Mouse (Mus musculus) 3T3-L1 (cell line): ENCODE data around the gene Slc44a5.
"Not testable (repeated sequence)": the region's sequence is repeated elsewhere in the genome, so short reads cannot be mapped to it uniquely, and the experiment has no call there.

Experiments
- DNase-seq: peaks from one replicate; pipeline ENCODE4 v3.0.0-alpha.2; 2015; ENCODE audit warnings: low read depth, low spot score

Slc44a5 gene

GRCm38 (mm10) chr3:154215779-154216178 lies 242.5 kb downstream of the Slc44a5 start:
- no peak for DNase-seq

DNA sequence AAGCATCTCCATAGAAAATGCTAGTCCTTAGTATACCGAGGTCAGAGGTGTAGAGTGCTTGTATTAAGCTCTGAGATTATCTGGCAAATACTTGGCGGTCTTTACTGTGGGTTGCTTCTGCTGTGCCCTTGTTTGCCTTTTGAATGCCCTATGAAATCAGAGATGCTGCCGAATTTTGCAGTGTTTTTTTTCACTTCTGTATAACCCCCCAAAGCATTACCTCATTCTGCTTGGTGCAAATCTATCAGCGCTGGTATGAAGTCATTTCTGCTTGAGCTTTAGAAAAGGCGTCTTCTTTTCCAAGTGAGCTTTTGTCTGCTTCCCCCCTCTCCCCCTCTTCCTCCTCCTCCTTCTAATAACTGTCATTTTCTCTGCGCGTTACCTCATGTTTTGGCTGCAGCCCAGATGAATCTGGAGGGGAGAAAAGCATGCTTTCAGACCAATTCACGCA lies 248.9 kb downstream of the Slc44a5 start:
- no peak for DNase-seq

DNA sequence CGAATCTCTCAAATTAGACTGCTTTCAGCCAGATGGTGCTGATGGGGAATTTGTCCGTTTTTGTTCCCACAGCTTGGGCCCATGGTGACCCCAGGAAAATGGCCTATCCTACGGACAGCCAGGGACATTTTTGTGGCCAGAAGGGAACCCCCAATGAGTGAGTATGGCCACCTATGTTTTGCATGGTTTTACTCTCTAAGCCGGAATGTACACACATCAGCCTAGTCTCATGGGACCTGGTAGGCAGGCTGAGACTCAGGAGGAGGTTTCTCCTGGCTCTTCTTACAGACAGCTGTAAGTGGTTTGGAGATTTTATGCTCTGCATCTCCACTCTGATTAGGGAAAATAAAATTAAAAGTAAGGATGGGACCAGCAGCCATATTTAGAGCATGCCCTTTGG lies 249.5 kb downstream of the Slc44a5 start:
- DNase-seq: no peak

- DNase-seq: peak; percentile 71
These were observed 253.0 kb downstream of the Slc44a5 start for GRCm38 (mm10) chr3:154226100-154226752.

GRCm38 (mm10) chr3:154244932-154245331 lies 271.7 kb downstream of the Slc44a5 start:
- no peak for DNase-seq

GRCm38 (mm10) chr3:154251486-154251885 lies 278.2 kb downstream of the Slc44a5 start:
- no peak for DNase-seq

DNA sequence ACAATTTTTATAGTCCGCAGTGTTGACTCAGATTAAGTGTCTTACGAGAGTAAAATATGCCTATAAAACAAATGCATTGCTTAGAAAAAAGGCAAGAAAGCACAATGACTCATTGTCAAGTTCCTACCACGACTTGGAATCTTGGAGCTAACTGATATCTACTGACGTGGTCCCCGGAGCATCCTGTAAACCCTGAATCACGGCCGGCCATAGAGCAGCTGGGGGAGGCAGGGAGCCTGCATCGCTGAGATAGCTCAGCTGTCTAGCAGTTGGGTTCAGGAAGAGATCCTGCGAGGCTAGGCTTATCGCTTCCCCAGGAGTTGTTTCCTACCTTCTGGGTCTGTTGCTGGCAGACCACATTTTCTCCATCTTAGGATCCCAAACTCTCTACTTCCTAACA lies 279.0 kb downstream of the Slc44a5 start:
- DNase-seq: peak; percentile 48

- not testable (repeated sequence) for DNase-seq
These were observed 281.0 kb downstream of the Slc44a5 start for GRCm38 (mm10) chr3:154254187-154254586.

DNA sequence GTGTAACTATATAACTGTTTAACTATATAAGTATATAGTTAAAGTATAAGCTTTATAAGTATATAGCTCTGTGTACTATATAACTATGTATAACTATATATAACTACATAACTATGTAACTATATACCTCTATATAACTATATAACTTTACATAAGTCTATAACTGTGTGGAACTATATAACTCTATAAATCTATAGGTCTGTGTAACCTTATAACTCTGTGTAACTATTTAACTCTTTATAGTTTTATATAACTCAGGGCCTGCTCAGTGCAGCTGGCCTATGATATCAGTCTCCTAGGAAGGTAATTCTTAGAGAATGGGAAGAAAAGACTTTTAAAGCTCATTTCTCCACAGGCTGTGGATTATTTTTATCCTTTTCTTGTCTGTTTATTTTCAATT lies 284.1 kb downstream of the Slc44a5 start:
- DNase-seq: no peak

GRCm38 (mm10) chr3:154268313-154268712 lies 295.1 kb downstream of the Slc44a5 start:
- no peak for DNase-seq

DNA sequence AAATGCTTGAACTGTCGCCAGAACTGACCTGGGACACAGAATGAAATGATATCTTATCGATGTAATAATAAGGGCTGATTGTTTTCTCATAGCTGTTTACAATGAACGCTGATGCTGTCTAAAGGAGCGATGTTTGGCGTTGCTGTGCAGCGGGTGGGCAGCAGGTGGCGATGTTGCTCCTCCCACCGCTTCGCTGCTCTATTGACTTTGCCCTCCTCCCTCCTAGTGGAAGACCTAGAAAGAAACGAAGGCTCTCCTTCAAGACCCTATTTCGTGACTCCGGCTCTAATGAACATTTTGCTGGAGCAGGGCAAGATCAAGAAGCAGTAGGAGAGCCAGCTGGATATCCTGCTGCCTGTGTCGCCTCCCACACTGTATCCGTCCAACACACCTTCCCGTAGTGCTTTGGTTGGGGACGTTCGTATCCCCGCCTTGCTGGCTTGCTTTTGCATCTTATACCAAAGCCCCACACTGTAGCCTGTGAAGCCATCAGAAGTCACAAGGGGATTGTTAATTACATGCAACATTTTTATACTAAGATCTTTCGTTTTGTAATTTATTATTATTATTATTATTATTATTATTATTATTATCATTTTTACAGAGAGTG lies 296.6 kb downstream of the Slc44a5 start:
- DNase-seq: peak; percentile 72

GRCm38 (mm10) chr3:154274681-154275080 lies 301.4 kb downstream of the Slc44a5 start:
- DNase-seq: no peak

- no peak for DNase-seq
These were observed 311.0 kb downstream of the Slc44a5 start for GRCm38 (mm10) chr3:154284260-154284659.

DNA sequence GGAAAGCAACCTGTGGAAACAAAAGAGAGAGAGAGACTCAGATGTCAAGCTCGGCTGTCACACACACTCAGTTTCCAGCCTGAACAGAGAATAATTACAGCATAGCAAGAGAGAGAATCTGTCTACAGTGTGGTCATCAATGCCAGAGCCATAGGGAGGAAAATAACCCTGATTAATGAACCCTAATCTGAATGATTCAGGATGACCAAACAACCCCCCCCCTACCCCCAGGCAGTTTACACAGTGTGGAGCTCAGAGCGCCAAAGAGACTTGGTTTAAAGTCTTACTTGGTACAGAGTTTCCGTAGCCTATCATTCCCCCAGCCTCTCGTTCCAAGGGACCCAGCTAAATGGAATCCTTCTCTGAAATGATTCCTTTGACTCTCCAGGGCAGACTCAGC lies 312.1 kb downstream of the Slc44a5 start:
- DNase-seq: no peak

GRCm38 (mm10) chr3:154287217-154287616 lies 314.0 kb downstream of the Slc44a5 start:
- no peak for DNase-seq

DNA sequence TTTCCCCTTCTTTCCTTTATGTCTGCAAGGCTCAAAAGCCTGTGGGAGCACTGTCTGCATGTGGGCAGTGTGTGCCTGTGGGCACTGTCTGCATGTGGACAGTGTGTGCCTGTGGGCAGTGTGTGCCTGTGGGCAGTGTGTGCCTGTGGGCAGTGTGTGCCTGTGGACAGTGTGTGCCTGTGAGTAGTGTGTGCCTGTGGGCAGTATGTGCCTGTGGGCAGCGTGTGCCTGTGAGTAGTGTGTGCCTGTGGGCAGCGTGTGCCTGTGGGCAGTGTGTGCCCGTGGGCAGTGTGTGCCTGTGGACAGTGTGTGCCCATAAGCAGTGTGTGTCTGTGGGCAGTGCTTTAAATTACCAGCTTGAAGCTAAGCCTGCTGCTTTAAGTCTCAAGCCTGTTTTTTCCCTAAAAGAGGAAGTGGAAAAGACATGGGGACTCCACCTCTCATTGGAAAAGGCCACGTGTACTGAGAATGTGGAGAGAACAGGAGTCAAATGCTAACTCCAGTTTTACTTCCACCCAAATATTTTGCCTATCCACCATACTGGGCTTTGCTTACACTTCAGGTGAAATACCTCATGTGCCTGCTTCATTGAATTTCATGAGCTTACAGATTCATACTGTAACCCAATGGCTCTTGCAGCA lies 315.3 kb downstream of the Slc44a5 start:
- DNase-seq: no peak

DNA sequence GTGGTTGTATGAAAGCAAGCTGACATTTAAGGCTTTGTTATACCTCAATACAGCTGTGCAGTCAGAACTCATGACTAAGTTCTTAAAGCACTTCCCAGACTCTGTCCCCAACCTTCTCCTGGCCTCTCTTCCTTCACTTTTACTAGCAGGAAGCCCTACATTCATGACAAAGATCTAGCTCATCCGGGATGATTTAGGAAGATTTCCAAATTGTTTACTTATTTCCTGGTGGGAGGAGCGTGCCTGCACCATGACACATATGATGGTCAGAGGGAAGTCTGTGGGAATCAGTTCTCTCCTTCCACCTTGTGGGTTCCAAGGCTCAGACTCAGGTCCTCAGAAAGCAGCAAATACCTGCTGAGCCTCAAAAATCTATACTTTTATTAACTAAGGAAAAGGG lies 317.1 kb downstream of the Slc44a5 start:
- peak; percentile 53 for DNase-seq

- no peak for DNase-seq
These were observed 318.9 kb downstream of the Slc44a5 start for GRCm38 (mm10) chr3:154292126-154292525.

DNA sequence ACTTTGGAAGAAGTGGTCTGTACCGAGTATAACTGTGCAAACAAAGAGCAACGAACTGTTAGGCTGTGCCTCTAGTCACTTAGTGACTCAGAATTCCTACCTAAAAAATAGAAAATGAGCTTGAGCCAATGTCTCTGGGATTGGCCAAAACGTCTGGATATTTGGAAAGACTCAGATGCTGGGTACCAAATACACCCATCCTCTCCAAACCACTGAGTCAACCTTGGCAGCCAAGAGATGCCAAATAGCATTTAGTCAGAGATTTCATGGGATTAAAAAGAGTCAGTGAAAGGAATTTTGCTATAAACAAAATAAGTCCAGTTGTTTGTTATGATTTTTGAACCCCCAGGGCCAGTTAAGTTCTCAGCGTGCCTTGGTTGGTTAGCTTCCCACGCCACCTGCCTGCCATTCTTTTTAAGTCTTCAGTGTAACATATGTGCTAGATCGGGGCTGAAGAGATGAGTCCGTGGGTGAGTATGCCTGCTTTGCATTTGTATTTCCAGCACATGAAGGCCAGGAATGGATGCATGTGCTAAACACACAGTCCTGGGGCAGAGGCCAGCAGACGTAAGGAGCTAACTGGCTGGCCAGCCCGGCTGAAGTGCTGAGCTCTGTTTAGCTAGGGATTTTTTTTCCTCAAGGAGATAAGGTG lies 320.7 kb downstream of the Slc44a5 start:
- no peak for DNase-seq

- DNase-seq: no peak
These were observed 321.9 kb downstream of the Slc44a5 start for GRCm38 (mm10) chr3:154294924-154295834.

DNA sequence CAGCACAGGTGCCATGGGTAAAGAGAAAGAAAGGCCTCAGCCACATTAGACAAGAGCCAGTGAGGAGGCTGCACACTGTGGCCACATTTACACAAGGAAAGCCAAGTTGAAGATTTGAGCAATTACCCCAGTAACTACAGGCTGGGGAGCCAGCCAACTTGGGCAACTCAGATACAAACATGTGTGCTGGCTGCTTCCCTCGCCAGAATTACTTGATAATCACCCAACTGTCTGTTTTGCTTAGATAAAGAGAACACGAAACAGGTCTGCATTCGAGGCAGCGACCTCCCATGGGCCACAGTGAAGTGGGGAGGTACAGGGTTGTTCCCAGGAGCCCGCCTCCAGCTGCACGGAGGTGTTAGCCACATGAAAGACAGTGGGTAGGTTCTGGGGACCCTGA lies 324.3 kb downstream of the Slc44a5 start:
- DNase-seq: no peak
